Comparison of ENCODE assay signal across 8 mouse cellular contexts in the genomic region with DNA sequence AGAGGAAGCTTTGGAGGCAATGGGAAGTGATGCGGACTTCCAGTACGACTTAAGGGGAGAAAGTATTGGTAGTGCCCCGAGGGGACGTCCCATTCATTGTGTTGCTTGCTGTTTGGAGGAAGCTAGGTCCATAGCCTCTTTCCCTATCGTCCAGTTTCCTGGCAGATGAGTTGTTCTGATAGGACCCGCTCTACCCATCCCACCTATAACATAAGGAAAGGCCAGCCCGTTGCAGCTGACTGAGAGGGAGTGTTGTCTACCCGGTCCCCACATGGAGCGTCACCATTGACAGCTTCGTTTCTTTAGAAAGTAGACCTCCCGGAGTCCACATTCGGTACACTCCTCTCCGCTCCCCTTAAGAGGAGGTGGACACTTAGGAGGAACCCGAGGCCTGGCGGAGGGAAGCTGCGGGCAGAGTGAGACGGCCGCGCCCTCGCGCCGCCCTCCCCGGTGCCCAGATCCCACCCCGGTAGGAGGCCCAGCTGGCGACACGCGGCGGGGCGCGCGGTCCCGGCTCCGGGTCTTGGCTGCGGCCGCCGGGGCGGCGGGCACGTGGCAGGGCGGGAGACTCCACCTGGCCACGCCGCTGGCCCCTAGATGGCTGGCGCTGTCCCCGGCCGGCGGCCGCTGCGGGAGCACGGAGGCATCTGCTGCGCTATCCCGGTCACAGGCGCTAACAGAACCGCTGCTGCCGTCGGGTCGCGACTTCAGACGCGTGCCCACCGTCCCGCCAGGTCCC.
DNase-seq lines count a peak whose midpoint lies in the region; ATAC-seq and TF ChIP-seq lines count a peak whose summit lies in the region.

No protein-coding gene starts in this region.

- peak overlapping the region; percentile 56 for H3K9ac ChIP-seq in embryonic facial prominence, embryonic 14.5 days (ENCODE audit: low read depth, low read length)
- peak overlapping the region; percentile 58 for H3K9ac ChIP-seq in lung, embryonic 14.5 days
- no peak overlapping the region for H3K9ac ChIP-seq in neural tube, embryonic 15.5 days (replicated peaks)

- TF ChIP-seq CTCF in C2C12 (IDR thresholded peaks at IDR 0.05; ENCODE audit: control insufficient read depth, insufficient read depth, insufficient read length) = no peak
- no peak for TF ChIP-seq CTCF in lung, embryonic 14.5 days (IDR thresholded peaks at IDR 0.05; ENCODE audit: low read depth)

- peak overlapping the region; percentile 42 for H3ac ChIP-seq in C2C12 (ENCODE audit: control insufficient read depth, insufficient read length, low read depth)

- no peaks in the 10 kb centered on the region for H3K36me3 ChIP-seq in C2C12 (ENCODE audit: control insufficient read depth, insufficient read depth)
- H3K36me3 ChIP-seq in embryonic facial prominence, embryonic 14.5 days (ENCODE audit: control insufficient read depth, insufficient read depth, low read length) = no peaks in the 10 kb centered on the region
- no peaks in the 10 kb centered on the region for H3K36me3 ChIP-seq in heart, embryonic 10.5 days
- no peaks in the 10 kb centered on the region for H3K36me3 ChIP-seq in lung, embryonic 14.5 days (ENCODE audit: insufficient read depth)
- no peaks in the 10 kb centered on the region for H3K36me3 ChIP-seq in neural tube, embryonic 15.5 days

- peaks cover 22% of the 10 kb centered on the region for H3K79me3 ChIP-seq in C2C12 (ENCODE audit: low read depth)

- peak overlapping the region; percentile 18 for H3K4me3 ChIP-seq in C2C12 (ENCODE audit: insufficient read depth, poor library complexity, severe bottlenecking)
- H3K4me3 ChIP-seq in embryonic facial prominence, embryonic 14.5 days (ENCODE audit: low read depth, low read length) = peak overlapping the region; percentile 92
- peak overlapping the region; percentile 92 for H3K4me3 ChIP-seq in heart, embryonic 10.5 days
- H3K4me3 ChIP-seq in lung, embryonic 14.5 days (ENCODE audit: low read depth, low read length) = peak overlapping the region; percentile 92
- peak overlapping the region; percentile 98 for H3K4me3 ChIP-seq in neural tube, embryonic 15.5 days (replicated peaks)

- no peaks in the 10 kb centered on the region for H3K27me3 ChIP-seq in C2C12 (ENCODE audit: control insufficient read depth, insufficient read depth, insufficient read length)
- peaks cover 30% of the 10 kb centered on the region for H3K27me3 ChIP-seq in embryonic facial prominence, embryonic 14.5 days (replicated peaks; ENCODE audit: control insufficient read depth, insufficient read depth, low read length)
- H3K27me3 ChIP-seq in heart, embryonic 10.5 days (ENCODE audit: insufficient read depth, poor library complexity, severe bottlenecking) = peaks cover 26% of the 10 kb centered on the region
- H3K27me3 ChIP-seq in lung, embryonic 14.5 days (ENCODE audit: insufficient read depth, low read length) = no peaks in the 10 kb centered on the region
- peaks cover 17% of the 10 kb centered on the region for H3K27me3 ChIP-seq in neural tube, embryonic 15.5 days (replicated peaks)

- H3K9me3 ChIP-seq in embryonic facial prominence, embryonic 14.5 days (ENCODE audit: control insufficient read depth, low read length) = no peaks in the 10 kb centered on the region
- H3K9me3 ChIP-seq in heart, embryonic 10.5 days = no peaks in the 10 kb centered on the region
- no peaks in the 10 kb centered on the region for H3K9me3 ChIP-seq in lung, embryonic 14.5 days (ENCODE audit: low read depth, low read length)
- no peaks in the 10 kb centered on the region for H3K9me3 ChIP-seq in neural tube, embryonic 15.5 days (replicated peaks)

- H3K27ac ChIP-seq in embryonic facial prominence, embryonic 14.5 days (replicated peaks; ENCODE audit: low read depth, low read length) = peak overlapping the region; percentile 64; the same call in 1 of the 2 replicates
- H3K27ac ChIP-seq in heart, embryonic 10.5 days = peak overlapping the region; percentile 96
- peak overlapping the region; percentile 67 for H3K27ac ChIP-seq in lung, embryonic 14.5 days (ENCODE audit: low read depth)
- no peak overlapping the region for H3K27ac ChIP-seq in neural tube, embryonic 15.5 days (replicated peaks)

- WGBS in embryonic facial prominence, embryonic 14.5 days = 3% methylated on average over 20 of the region's 61 CpGs
- under 1% methylated on average over 60 of the region's 61 CpGs for WGBS in heart, embryonic 10.5 days
- 2% methylated on average over 61 of the region's 61 CpGs for WGBS in lung, embryonic 14.5 days
- 1% methylated on average over 39 of the region's 61 CpGs for WGBS in neural tube, embryonic 15.5 days

- ATAC-seq in embryonic facial prominence, embryonic 14.5 days (ENCODE audit: low read depth) = peak; percentile 79
- ATAC-seq in lung, embryonic 14.5 days (ENCODE audit: insufficient read depth) = peak; percentile 85
- peak; percentile 80 for ATAC-seq in neural tube, embryonic 15.5 days (ENCODE audit: low FRiP score)

- peak overlapping the region; percentile 68 for H3K4me2 ChIP-seq in embryonic facial prominence, embryonic 14.5 days (ENCODE audit: low read depth, low read length)
- H3K4me2 ChIP-seq in lung, embryonic 14.5 days = peak overlapping the region; percentile 84
- H3K4me2 ChIP-seq in neural tube, embryonic 15.5 days = peak overlapping the region; percentile 92

- peaks cover 36% of the 10 kb centered on the region for H3K79me2 ChIP-seq in C2C12 (ENCODE audit: control insufficient read depth, insufficient read depth)

- peaks cover 11% of the 10 kb centered on the region; the same call in 1 of the 2 replicates for H3K4me1 ChIP-seq in embryonic facial prominence, embryonic 14.5 days (ENCODE audit: control insufficient read depth, insufficient read depth, low read length)
- peaks cover 22% of the 10 kb centered on the region for H3K4me1 ChIP-seq in heart, embryonic 10.5 days
- peaks cover 6% of the 10 kb centered on the region for H3K4me1 ChIP-seq in lung, embryonic 14.5 days (ENCODE audit: insufficient read depth)
- H3K4me1 ChIP-seq in neural tube, embryonic 15.5 days = peaks cover 26% of the 10 kb centered on the region

- DNase-seq in ZHBTc4 (ENCODE audit: low read depth, low spot score) = peak; percentile 46
- peak; percentile 68 for DNase-seq in embryonic facial prominence, embryonic 14.5 days (ENCODE audit: low spot score)
- no peak for DNase-seq in heart, embryonic 10.5 days (ENCODE audit: low spot score)
- peak; percentile 86 to 88 for DNase-seq in kidney, adult 8-10 months
- DNase-seq in lung, embryonic 14.5 days = peak; percentile 79
- peak; percentile 74 for DNase-seq in thymus, postnatal 25 days

TF ChIP-seq in C2C12, 6 proteins besides CTCF, POLR2A, EP300 and RAD21:
- TF ChIP-seq MYOD1 (IDR thresholded peaks at IDR 0.05; ENCODE audit: control insufficient read depth, insufficient read length, low read depth) = no peak
- no peak for TF ChIP-seq FOSL1 (IDR thresholded peaks at IDR 0.05; ENCODE audit: insufficient read depth, low read length, poor library complexity, severe bottlenecking)
- no peak for TF ChIP-seq MYOG (IDR thresholded peaks at IDR 0.05; ENCODE audit: control insufficient read depth, extremely low read depth, insufficient read length)
- TF ChIP-seq CEBPB (IDR thresholded peaks at IDR 0.05; ENCODE audit: low read depth) = no peak
- no peak for TF ChIP-seq MAX (IDR thresholded peaks at IDR 0.05)
- no peak for TF ChIP-seq USF1 (IDR thresholded peaks at IDR 0.05; ENCODE audit: low read depth)

Comparison
In these comparisons a context has a peak if more than half of its experiments do, and no peak if none do; other contexts are left out.
1. H3K4me3 ChIP-seq: peak in every context shown above with its lines; median percentile 98 in neural tube, embryonic 15.5 days; 92 in embryonic facial prominence, embryonic 14.5 days; 92 in heart, embryonic 10.5 days; 92 in lung, embryonic 14.5 days; 18 in C2C12.